Mouse (Mus musculus) hindbrain, postnatal 0 days (tissue): ENCODE data around the gene Klrb1a. TPM values are rescaled to one million over a fixed set of nuclear protein-coding genes. Genes with fewer than 3 reads are reported as not detected.
"Not testable (repeated sequence)": the region's sequence is repeated elsewhere in the genome, so short reads cannot be mapped to it uniquely, and the experiment has no call there.

Experiments used
- ATAC-seq: fragments of 200-750 bp; cut with Nextera tagmentation; 2 replicates; pipeline ENCODE4 v1.8.0; 2017; ENCODE audit warnings: mild to moderate bottlenecking, moderate TSS enrichment, moderate library complexity
- DNase-seq: peaks from one replicate; pipeline ENCODE4 v3.0.0-alpha.2; 2015; ENCODE audit warnings: low spot score
- H3K27ac ChIP-seq: fragments of 300-500 bp; sonication (generic); 2 replicates; pipeline ENCODE4 v1.5.1; 2014; ENCODE audit warnings: mild to moderate bottlenecking
- H3K27me3 ChIP-seq: fragments of 300-500 bp; sonication (generic); 2 replicates; pipeline ENCODE4 v1.6.1; 2014; ENCODE audit warnings: low read length, mixed read lengths; ENCODE audit not compliant: insufficient read depth
- H3K36me3 ChIP-seq: fragments of 300-500 bp; sonication (generic); 2 replicates; pipeline ENCODE4 v1.6.1; 2014; ENCODE audit warnings: low read length, mixed read lengths; ENCODE audit not compliant: insufficient read depth
- H3K4me1 ChIP-seq: fragments of 300-500 bp; sonication (generic); 2 replicates; pipeline ENCODE4 v1.6.1; 2014; ENCODE audit warnings: antibody characterized with exemption, low read length, mixed read lengths; ENCODE audit not compliant: insufficient read depth
- H3K4me2 ChIP-seq: fragments of 300-500 bp; sonication (generic); 2 replicates; pipeline ENCODE4 v1.6.1; 2014; ENCODE audit warnings: low read depth, mild to moderate bottlenecking, low read length, moderate library complexity, mixed read lengths
- H3K4me3 ChIP-seq: fragments of 300-500 bp; sonication (generic); 2 replicates; pipeline ENCODE4 v1.5.1; 2014; ENCODE audit warnings: low read length
- H3K9ac ChIP-seq: fragments of 300-500 bp; sonication (generic); replicated peaks from 2 replicates; pipeline ENCODE4 v1.6.1; 2014; ENCODE audit warnings: mild to moderate bottlenecking, low read length, moderate library complexity, mixed read lengths
- H3K9me3 ChIP-seq: fragments of 300-500 bp; sonication (generic); 2 replicates; pipeline ENCODE4 v1.6.1; 2016; ENCODE audit warnings: low read length, mixed read lengths
- CTCF ChIP-seq: IDR thresholded peaks from 2 replicates; pipeline ENCODE4 v1.5.1; 2016; ENCODE audit warnings: antibody characterized with exemption, control low read depth, low read depth
- WGBS: fragments of 180-500 bp; shearing (Covaris S2); extraction: QIAGEN DNeasy Blood & Tissue Kit; methylation state at CpG from one replicate; pipeline ENCODE4 v1.1.7; 2014; 5-methylcytosine and 5-hydroxymethylcytosine counted together
- polyA plus RNA-seq: library from polyadenylated mRNA; unstranded; fragments of >200 nt; fragmentation: Nextera tagmentation; extraction: Ambion mirVana; gene quantifications from 2 replicates; pipeline ENCODE4 v1.2.1, GENCODE M21; 2015
- total RNA-seq: library from RNA; depleted of rRNA; stranded (reverse); fragments of >200 nt; gene quantifications from 2 replicates; pipeline ENCODE4 v1.2.3, GENCODE M21; 2014

Gene Klrb1a
- total and polyA plus RNA-seq, 2 experiments from 2014 or later, result not detected

DNA sequence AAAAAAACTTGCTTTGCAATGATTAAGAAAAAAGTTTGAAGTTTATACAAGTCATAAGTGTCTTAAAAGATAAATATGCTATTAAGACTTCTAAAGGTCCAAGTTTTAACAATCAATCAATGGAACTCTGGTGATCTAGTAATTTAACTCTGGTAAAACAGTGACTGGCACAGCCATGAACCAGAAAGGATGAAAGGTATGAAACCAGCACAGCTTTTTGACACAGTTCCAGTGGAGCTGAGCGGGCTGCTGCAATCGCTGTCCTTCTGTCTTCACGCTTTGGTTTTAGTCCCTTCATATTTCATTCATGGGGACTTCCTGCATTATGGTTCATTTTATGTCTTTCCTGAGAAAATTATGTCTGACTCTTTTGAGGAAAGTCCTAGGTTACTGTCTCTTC, 26.3 kb upstream of the Klrb1a start:
- DNase-seq, result no peak
- 91% methylated on average over 3 of the region's 3 CpGs for WGBS
- no peak overlapping the region for H3K27ac ChIP-seq
- no peak for ATAC-seq
- H3K9me3 ChIP-seq, result no peaks in the 10 kb centered on the region
- H3K36me3 ChIP-seq, result no peaks in the 10 kb centered on the region
- H3K4me3 ChIP-seq, result no peak overlapping the region
- no peaks in the 10 kb centered on the region for H3K27me3 ChIP-seq
- no peaks in the 10 kb centered on the region for H3K4me1 ChIP-seq
- no peak for TF ChIP-seq CTCF
- H3K4me2 ChIP-seq, result no peak overlapping the region
- no peak overlapping the region for H3K9ac ChIP-seq

DNA sequence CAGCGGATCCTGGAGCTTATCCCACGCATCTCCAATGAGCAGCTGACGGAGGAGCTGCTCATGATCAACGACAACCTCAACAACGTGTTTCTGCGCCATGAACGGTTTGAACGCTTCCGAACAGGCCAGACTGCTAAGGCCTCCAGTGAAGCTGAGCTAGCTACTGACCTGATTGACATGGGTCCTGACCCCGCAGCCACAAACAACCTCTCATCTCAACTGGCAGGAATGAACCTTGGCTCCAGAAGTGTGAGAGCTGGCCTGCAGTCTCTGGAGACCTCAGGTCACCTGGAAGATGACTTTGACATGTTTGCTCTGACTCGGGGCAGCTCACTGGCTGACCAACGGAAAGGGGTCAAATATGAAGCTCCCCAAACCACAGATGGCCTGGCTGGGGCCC, 22.4 kb upstream of the Klrb1a start:
- WGBS, result 90% methylated on average over 12 of the region's 12 CpGs
- H3K4me3 ChIP-seq, H3K4me1 ChIP-seq, H3K4me2 ChIP-seq, H3K9me3 ChIP-seq, H3K9ac ChIP-seq, ATAC-seq, DNase-seq, H3K27me3 ChIP-seq, H3K36me3 ChIP-seq, H3K27ac ChIP-seq: not testable (repeated sequence)

DNA sequence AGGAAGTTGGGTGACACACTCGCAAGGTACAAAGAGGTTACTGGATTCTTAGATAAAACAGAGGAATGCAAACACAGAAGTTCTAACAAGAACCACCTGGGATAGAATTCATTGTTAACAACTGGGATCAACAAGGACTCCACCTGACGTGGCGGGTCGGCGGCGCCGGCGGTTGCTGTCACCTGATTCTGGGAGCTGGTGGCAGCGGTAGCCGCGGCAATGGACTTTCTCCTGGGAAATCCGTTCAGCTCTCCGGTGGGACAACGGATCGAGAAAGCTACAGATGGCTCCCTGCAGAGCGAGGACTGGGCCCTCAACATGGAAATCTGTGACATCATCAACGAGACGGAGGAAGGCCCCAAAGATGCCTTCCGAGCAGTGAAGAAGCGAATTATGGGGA, 21.4 kb upstream of the Klrb1a start:
- H3K36me3 ChIP-seq, H3K9me3 ChIP-seq, H3K9ac ChIP-seq, ATAC-seq, H3K4me1 ChIP-seq, H3K4me3 ChIP-seq, H3K27me3 ChIP-seq, H3K27ac ChIP-seq, DNase-seq, H3K4me2 ChIP-seq: not testable (repeated sequence)
- WGBS, result 93% methylated on average over 20 of the region's 20 CpGs

DNA sequence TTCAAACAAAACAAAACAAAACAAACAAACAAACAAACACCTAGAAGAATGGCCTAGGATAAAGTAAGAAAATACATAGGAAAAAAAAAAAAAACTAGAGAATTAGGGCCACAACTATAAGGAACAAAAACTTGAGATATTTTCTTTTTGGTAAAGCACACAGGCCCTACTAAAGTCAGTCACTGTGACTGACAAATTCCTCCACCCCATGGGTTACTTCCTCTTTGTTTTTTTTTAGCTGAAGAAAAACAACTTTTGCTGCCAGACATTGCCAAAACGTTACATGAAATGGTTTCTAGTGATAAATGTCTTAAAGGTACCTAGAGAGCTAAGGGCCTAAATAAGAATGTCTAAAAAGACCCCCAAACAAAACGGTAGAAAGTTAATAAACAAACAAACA, 20.7 kb upstream of the Klrb1a start:
- DNase-seq (no peak), ATAC-seq (no peak)
- no peaks in the 10 kb centered on the region for H3K27me3 ChIP-seq
- no peak overlapping the region for H3K9ac ChIP-seq
- H3K4me1 ChIP-seq, result no peaks in the 10 kb centered on the region
- no peak overlapping the region for H3K4me2 ChIP-seq
- H3K4me3 ChIP-seq, result no peak overlapping the region
- no peak overlapping the region for H3K27ac ChIP-seq
- TF ChIP-seq CTCF, result no peak
- H3K36me3 ChIP-seq, result no peaks in the 10 kb centered on the region
- 58% methylated on average over 2 of the region's 2 CpGs for WGBS
- H3K9me3 ChIP-seq, result no peaks in the 10 kb centered on the region

DNA sequence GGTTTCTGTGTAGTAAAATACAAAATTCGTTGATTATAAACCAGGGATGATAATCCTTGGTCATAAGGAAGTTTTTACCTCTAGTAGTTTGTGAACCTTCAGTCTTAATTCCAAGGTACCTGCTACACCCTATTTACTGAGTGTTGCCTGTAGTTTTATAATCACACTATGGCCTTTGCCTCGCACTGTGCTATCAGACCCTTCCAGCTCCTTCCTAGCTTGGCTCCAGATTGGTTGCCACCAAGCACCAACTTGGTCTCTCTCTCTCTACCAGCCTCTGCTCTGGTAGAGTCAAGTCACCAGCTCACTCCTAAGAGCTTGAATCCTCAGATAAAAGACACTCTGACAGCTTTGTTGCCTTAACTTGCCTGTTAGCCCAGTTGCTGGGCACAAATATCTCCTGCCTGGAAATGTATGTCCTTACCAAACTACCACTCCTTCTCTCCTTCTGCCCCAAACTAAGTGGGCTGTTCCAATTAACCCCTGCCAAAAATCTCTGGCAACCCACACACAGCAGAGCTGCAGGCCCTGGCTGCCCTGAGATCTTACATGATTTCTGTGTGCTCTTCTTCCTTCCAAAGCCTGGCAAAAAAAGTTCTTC, 17.9 kb upstream of the Klrb1a start:
- Histone ChIP-seq H3K4me2 (no peak overlapping the region), H3K27ac (no peak overlapping the region), H3K4me3 (no peak overlapping the region), H3K36me3 (no peaks in the 10 kb centered on the region), H3K9me3 (no peaks in the 10 kb centered on the region), H3K27me3 (no peaks in the 10 kb centered on the region), H3K4me1 (no peaks in the 10 kb centered on the region), H3K9ac (no peak overlapping the region)
- DNase-seq (no peak), ATAC-seq (no peak)
- no peak for TF ChIP-seq CTCF
- 81% methylated on average over 2 of the region's 2 CpGs for WGBS

DNA sequence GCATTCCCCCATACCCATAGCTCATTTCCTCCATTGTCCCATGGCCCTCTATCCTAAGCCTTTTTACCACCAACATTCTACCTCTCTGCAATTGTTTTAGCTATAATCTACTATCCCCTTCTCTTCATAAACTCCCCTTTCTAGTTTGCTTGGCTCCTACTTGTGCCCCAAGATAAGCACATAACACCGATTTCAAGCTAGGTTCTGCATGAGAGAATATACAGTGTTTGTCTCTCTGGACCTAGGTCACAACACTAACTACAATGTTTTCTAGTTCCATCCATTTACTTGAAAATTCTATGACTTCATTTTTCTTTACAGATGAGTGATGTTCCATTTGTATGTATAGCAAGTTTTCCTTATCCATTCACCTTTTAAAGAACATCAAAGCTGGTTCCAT, 17.3 kb upstream of the Klrb1a start:
- WGBS, result 92% methylated on average over 1 of the region's 1 CpGs
- no peaks in the 10 kb centered on the region; the same call in 1 of the 2 replicates for H3K9me3 ChIP-seq
- TF ChIP-seq CTCF, result no peak

DNA sequence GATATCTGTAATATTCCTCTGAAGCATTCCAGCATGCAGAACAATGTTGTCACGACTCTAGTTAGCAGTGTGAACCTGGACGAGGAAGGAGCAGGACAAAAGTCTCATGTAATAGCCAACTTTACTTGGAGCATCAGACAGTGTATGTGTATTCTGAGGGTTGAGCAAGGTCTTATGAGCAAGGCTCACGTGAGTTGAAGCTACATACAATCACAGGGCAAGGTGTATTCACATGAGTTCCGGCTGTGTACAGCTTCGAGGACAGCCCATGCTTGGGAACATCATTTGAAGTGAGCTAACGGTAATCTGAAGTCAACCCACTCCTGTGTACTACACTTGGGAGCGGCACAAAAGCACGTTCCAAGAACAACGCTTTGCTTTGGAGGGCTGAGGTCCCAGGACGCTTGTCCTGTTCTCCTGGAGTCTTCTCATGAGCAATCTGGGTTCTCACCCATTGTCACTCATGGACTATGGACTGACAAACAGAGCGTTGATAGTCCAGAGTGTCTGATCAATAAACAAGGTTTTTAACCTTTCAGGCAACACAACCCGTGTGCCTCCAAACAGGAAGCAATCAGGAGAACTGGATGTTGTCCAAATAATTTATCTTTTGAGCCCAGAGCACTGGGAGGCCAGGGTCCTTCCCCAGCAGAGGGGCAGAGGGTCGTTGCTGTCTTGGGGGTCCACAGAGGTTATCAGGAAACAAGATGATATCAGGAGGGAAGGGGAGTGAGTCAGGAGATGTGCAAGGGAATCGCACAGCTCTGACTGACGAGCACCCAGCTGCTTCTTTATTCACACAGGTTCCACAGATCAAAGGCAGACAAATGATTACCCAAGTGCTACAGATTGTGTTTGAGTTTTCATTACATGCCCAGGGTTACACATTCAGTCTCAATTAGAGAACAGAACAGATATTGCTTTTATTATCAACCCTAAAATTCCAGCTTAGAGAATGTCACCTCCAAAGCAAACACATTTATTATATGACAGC, 7.9 kb upstream of the Klrb1a start:
- H3K27ac ChIP-seq, DNase-seq, H3K4me2 ChIP-seq, H3K4me3 ChIP-seq, H3K9me3 ChIP-seq, H3K9ac ChIP-seq, H3K4me1 ChIP-seq, ATAC-seq, H3K27me3 ChIP-seq, H3K36me3 ChIP-seq: not testable (repeated sequence)
- 78% methylated on average over 15 of the region's 15 CpGs for WGBS

More for the DNA sequence above, 17.3 kb upstream of the Klrb1a start:
- Histone ChIP-seq H3K4me3 (no peak overlapping the region), H3K27me3 (no peaks in the 10 kb centered on the region), H3K9ac (no peak overlapping the region), H3K27ac (no peak overlapping the region), H3K36me3 (no peaks in the 10 kb centered on the region), H3K4me1 (no peaks in the 10 kb centered on the region), H3K4me2 (no peak overlapping the region)
- no peak for DNase-seq
- no peak for ATAC-seq
